Mouse (Mus musculus) kidney, adult 2 months (tissue): Measurements from ENCODE around the gene Taf10.

Experiments
- CTCF ChIP-seq: fragments of 200-500 bp; conservative IDR thresholded peaks from 2 replicates; pipeline ENCODE4 v1.5.1; 2011; ENCODE audit warnings: low read depth, mild to moderate bottlenecking, control low read depth, low read length, moderate library complexity, mixed read lengths; ENCODE audit not compliant: insufficient read depth, insufficient read length
- POLR2A ChIP-seq: fragments of 200-500 bp; IDR thresholded peaks from one replicate; pipeline ENCODE4 v1.6.1; 2011; ENCODE audit warnings: low read depth, low read length, control low read depth

- no peak for TF ChIP-seq CTCF
- no peak for TF ChIP-seq POLR2A
Measured at GRCm38 (mm10) chr7:105741978-105742377, 2.2 kb downstream of the Taf10 start.
